Mouse (Mus musculus): ENCODE results near the gene Gnb2.

The Gnb2 gene

GRCm38 (mm10) chr5:137519691-137520550, 13.4 kb downstream of the Gnb2 start:
- no peak for DNase-seq

GRCm38 (mm10) chr5:137518436-137518835, 14.9 kb downstream of the Gnb2 start, which contains the start of gene Gigyf1:
Gene Gigyf1 (plus strand): TSS chr5:137518548.
- DNase-seq, result no peak

GRCm38 (mm10) chr5:137514811-137515210, 18.5 kb downstream of the Gnb2 start:
- no peak for DNase-seq

- DNase-seq, result no peak
These were observed 19.2 kb downstream of the Gnb2 start for GRCm38 (mm10) chr5:137513951-137514721.

- no peak for DNase-seq
These were observed 20.2 kb downstream of the Gnb2 start for GRCm38 (mm10) chr5:137512847-137513794.

- DNase-seq, result no peak
These were observed 21.6 kb downstream of the Gnb2 start for GRCm38 (mm10) chr5:137511706-137512105.

- DNase-seq, result peak in 1 of 2 experiments; percentile 5
These were observed 22.5 kb downstream of the Gnb2 start for GRCm38 (mm10) chr5:137510573-137511390.

- DNase-seq, result peak; percentile 60 to 77
These were observed 23.3 kb downstream of the Gnb2 start for GRCm38 (mm10) chr5:137510014-137510501.

- DNase-seq, result peak in 1 of 2 experiments; percentile 31
These were observed 29.3 kb downstream of the Gnb2 start for GRCm38 (mm10) chr5:137504041-137504440.

GRCm38 (mm10) chr5:137502667-137503110, 30.6 kb downstream of the Gnb2 start:
- peak; percentile 88 to 89 for DNase-seq

- DNase-seq, result peak; percentile 100
These were observed 31.3 kb downstream of the Gnb2 start, which contains the start of gene Pop7 for GRCm38 (mm10) chr5:137501709-137502666. Gene Pop7 (minus strand): TSS chr5:137502518.

GRCm38 (mm10) chr5:137500186-137500585, 33.1 kb downstream of the Gnb2 start:
- no peak for DNase-seq

- DNase-seq, result no peak
These were observed 39.5 kb downstream of the Gnb2 start for GRCm38 (mm10) chr5:137493831-137494230.

- peak in 1 of 2 experiments; percentile 39 for DNase-seq
These were observed 41.8 kb downstream of the Gnb2 start for GRCm38 (mm10) chr5:137491559-137491958.

- no peak for DNase-seq
These were observed 45.7 kb downstream of the Gnb2 start for GRCm38 (mm10) chr5:137487616-137488015.

- no peak for DNase-seq
These were observed 47.5 kb downstream of the Gnb2 start for GRCm38 (mm10) chr5:137485851-137486155.

- no peak for DNase-seq
These were observed 48.0 kb downstream of the Gnb2 start for GRCm38 (mm10) chr5:137485071-137485850.

GRCm38 (mm10) chr5:137481897-137482296, 51.4 kb downstream of the Gnb2 start:
- no peak for DNase-seq

GRCm38 (mm10) chr5:137481138-137481537, 52.2 kb downstream of the Gnb2 start:
- peak; percentile 74 to 91 for DNase-seq

All from kidney, adult 8-10 months (tissue).